Mouse (Mus musculus) ES-CJ7 (cell line): Measurements from ENCODE around the gene Clcn1.

Experiments used
- DNase-seq: peaks from one replicate; pipeline ENCODE4 v3.0.0; 2011; ENCODE audit warnings: low read depth, low spot score

The Clcn1 gene

DNA sequence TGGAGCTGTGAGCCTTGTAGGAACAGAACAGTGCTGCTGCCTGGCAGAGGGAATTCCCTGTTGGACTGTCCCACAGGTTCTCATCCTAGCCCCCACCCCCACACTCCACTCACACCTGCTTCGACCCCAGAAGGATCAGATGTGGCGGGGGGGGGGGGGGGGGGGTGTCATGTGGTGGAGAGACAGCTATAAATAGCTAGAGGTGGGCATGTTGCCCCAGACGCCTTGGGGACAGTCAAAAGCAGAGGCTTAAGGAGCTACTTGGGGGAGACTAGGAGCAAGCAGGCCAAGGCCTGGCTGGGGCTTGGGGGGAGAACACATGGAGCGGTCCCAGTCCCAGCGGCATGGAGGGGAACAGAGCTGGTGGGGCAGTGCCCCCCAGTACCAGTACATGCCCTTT lies at the start of gene Clcn1:
TSS of gene Clcn1 (plus strand) at position 238 of the 400 bp plus-strand sequence.
- DNase-seq: no peak

DNA sequence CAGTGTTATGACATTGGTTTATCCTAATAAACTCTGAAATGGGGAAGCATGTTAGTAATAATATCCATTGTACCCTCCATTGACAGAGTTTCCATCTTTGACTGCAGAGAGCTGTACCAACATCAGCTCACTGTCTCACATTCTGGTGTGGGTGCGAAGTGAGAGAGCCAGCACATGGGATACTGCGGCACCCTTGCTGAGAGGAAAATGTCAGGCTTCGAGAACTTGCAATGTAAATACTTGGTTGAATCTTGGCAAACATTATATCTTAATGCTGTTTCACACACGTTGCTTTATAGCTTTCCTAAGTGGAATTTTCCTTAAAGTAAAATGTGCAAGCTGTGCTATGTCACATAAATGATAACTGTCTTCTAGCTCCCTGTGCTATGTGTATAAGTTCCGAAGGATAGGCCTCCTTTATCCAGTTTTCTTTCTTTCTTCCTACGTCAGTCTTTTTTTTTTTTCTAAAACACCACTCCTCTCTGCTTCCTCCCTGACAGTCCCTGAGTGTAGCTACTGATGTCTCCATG lies 49.1 kb upstream of the Clcn1 start:
- no peak for DNase-seq

DNA sequence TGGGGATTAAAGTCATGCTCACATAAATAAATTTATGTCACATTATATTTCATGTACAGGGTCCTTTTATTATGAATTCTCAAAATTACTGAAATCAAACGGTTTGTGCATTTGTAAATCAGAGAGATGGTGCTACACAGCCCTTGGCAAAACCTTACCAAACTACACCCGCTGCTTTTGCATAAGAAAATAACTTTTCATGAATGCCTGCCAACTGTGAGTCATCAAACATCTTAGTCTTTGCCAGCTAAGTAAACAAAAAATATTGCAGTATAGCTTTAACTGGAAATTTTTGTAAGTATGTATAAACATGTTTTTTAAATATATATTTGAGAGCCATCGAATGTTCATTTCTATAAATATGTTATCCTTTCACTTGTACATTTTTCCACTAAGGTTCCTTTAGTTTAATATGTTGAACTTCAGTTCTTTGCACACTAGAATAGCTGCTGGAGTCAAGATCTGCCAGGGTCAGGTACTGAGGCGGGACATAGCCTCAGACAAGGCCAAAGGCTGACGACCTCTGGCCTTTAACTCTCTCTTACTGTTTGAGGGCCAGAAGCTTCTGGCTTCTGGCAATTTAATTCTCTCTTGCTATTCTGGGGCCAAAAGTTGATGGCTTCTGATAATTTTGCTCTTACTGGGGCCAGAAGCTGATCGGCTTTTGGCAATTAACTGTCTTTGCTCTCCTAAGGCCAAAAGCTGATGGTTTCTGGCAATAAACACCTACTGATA lies 45.0 kb upstream of the Clcn1 start:
- no peak for DNase-seq

DNA sequence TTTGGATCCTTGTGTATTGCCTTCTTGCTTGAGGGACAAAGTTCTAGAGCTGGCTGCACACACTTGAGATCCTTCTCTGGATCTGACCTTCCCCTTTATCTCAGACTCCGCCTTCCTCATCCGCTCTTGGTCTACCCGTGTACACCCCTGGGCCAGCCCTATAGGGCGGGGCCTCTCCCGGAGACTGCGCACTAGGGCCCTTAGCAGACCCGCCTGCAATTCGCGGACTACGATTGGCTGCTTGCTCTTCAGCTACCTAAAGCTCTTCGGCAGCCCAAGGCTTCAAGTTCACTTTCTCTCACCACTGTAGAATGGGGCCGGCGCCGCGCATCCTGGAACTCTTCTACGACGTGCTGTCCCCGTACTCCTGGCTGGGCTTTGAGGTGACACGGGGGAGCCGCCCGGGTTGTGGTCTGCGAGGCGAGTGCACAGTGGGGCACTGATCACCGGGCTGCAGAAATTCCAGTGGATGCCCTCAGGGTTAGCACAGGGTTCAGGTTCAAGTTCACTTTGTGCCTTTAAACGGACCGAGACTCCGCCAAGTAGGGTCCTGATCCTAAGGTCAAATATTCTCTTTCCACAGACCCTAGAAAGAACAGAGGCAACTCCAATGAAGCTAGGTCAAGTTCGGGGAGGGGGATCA lies 40.7 kb upstream of the Clcn1 start, which contains the start of gene Gstk1:
TSS of gene Gstk1 (plus strand) at position 225 of the 643 bp plus-strand sequence.
- peak; percentile 93 for DNase-seq

DNA sequence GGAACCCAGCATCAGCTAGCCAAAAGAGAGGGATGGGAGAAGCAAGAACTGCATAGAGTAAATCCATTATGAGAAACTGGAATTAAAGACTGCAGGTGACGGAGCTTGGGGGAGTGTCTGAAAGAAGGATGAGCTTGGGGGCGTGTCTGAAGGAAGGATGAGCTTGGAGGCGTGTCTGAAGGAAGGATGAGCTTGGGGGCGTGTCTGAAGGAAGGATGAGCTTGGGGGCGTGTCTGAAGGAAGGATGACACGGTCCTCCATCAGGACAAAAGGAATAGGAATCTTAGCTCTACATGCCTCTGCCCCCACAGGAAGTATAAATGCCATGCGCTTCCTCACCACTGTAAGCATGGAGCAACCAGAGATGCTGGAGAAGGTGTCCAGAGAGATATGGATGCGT lies 39.3 kb upstream of the Clcn1 start:
- DNase-seq: peak; percentile 35

DNA sequence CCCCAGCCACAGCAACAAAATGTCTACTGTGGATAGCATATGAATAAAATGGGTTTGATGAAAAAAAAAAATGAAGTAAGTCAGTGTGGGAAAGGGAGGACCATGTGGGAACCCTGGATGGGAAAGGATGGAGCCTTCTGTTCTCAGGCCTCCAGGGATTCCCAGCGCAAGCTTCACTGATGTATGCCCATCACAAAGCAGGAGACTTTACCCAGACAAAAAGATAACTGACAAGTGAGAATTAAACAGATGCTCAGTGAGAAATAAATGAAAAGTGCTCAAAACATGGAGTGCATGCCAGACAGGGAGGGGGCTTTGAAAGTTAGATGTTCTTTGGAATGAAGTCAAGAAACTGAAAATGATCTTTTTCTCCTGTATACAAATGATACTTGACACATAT lies 38.5 kb upstream of the Clcn1 start:
- no peak for DNase-seq

DNA sequence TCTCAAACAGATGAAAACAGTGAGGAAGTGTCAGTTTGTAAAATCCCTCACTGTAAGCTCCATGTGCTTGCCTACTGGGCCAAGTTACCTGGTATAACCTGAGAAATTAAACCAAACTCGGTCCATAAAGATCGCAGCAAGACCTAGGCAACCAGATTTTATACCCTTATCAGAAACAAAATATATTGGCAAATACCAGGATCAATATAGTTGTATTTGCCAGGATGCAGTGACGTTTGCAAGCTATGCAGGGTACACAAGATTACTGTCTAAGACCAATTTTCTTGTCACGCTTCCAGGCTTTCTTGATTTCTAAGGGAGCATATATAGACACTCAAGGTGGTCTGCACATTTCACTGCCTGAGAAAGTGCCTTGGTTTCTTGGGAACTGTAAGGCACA lies 34.7 kb upstream of the Clcn1 start:
- DNase-seq: no peak

DNA sequence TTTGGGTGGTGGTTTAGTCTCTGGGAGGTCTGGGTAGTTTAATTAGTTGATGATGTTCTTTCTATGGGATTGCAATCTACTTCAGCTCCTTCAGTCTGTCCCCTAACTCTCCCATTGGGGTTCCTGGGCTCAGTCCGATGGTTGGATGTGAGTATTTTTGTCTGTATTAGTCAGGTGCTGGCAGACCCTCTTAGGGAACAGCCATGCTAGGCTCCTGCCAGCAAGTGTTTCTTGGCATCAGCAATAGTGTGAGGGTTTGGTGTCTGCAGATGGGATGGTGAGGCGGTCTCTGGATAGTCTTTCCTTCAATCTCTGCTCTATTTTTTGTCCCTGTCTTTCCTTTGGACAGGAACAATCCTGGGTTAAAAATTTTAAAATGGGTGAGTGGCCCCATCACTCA lies 33.4 kb upstream of the Clcn1 start:
- no peak for DNase-seq

DNA sequence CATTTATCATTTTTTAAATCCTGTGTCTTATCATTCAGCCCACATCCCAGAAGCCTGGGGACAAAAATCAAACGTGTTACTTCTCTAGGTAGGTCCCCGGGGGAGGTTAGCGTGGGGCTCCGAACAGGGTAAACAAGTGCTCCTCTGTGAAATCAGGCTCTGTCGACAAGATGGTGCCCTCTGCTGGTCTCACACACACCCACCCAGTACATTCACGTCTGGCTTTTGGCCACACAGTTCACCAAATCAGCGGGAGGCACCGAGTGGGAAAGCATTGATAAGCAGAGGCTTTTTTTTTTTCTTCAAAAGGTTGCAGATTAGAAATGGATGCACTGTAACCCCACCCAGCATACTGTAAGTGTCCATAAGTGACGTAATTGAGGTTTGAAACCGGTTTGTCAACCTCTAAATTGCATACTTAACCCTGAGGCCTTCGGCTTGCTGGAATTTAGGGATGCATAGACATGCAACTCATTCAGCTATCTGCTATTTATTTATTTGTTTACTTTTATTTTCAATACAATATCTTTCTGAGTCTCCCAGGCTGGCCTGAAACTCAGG lies 29.1 kb upstream of the Clcn1 start:
- DNase-seq: peak; percentile 78

DNA sequence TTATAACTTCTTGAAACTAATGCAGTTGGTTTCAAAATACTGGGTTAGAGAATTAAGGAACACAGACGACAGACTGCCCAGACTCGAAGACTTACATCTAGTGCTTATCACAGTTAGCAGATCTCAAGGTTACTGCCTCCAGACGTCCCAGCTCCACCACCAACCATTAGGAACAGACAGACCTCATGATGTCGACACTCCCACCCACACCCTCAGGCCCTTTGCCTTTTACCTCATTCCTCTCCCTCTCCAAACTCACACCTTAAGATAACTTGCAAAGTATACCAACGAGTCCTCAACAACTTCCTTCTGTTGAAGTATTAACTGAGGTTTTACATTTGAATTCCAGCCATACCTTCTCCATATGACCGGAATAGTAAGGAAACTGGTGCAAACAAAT lies 26.1 kb upstream of the Clcn1 start:
- no peak for DNase-seq

DNA sequence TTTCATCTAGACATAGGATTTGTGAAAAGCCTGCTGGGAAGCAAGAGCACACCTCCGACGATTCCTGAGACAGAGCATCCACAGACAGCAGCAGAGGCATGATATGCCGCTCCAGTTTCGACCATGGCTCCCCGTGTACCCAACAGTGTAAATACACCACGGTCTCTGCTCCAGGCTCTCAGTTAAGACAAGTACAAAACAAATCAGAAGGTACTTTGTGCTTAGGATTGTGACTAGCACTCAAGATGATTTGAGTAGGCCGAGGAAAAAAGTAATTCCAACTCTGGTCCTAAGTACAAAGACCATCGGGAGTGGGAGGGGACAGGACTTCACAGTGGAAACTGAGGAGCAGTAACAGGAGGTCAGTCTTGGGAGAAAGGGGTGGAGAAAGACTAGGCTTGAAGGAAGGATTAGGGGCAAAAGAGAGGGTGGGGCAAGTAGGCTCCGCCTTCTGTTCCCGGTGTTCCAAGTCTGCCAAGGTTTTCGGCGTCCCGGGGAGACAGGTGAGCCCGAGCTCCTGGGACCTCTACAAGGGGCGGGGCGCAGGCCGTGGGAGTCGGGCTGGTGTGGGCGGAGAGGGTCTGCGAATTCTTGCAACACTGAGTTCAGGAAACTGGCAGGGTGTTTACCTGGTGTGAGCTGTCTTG lies 24.8 kb upstream of the Clcn1 start, which contains the start of gene Tmem139:
TSS of gene Tmem139 (plus strand) at position 447 of the 647 bp plus-strand sequence.
- peak; percentile 62 for DNase-seq

DNA sequence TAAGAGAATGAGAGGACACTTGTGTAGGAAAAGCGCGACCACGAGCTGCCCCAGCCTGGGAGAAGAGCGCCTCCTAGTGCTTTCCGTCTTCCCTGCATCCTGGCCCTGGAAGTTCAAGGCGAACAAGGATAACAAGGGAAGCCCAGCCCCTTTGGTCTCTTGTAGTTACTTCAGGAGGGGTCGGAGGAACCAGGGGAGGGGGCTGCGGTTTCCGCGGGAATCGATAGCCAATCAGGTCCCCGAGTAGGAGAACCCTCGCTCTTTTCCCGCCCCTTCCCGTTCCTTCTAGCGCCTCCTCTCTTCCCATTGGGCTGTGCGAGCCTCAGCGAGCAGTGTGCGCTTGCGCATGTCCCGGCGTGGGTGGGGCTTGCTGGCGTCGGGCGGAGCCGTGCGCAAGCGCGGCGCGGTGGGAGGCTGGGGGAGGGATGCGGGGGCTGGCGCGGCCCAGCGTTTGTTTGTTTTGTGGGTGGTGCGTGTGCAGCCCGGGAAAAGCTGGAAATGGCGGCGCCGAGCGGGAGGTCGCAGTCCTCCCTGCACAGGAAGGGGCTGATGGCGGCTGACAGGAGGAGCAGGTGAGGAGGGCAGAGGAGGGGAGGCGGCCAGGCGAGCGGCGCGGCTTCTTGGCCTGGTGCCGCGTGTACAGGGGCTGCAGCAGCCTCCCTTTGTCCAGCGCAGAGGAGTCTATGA lies 21.7 kb upstream of the Clcn1 start, which contains the start of gene Casp2:
TSS of gene Casp2 (plus strand) at position 360 of the 687 bp plus-strand sequence.
- DNase-seq: peak; percentile 99

DNA sequence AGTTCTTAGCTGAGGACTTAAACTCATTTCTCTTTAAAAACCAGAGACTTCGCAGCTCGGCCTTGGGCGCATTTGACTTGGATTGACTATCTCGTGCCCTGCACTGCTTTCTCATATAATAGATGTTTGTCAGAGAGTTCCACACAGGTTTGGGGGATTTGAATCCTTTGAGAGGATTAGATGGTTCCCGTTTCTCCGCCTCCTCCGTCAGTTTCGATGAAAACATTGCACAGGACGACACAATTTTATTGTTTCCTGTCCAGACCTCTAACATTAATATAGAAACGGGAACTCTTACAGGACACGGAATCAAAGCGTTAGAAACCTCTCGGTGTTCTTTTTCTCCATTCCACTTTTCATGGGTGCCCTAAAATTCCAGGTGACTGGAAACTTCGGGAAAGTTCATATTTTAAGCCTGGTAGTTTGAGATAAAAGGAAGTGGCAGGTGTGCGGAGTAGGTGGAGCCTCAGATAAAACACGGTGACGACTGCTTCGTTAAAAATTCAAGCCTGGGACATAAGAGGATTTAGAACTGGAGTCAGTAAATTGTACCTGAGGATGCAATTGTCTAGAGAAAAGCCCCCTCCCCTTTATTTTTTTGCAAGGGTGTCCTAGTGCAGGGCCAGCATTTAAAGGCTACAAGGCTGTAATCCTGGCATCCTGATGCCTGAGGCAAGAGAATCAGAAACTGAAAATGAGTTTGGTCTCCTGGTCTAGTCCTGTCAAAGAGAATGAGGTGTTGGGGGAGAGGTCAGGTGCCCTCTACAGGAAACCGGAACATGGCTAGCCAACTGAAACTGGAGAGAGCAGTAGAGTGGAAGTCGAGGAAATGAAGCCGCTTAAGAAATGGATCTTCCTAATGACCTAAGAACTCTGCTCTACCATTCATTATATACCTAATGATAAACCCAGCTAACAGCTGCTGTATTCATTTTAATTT lies 20.8 kb upstream of the Clcn1 start:
- peak; percentile 49 for DNase-seq

DNA sequence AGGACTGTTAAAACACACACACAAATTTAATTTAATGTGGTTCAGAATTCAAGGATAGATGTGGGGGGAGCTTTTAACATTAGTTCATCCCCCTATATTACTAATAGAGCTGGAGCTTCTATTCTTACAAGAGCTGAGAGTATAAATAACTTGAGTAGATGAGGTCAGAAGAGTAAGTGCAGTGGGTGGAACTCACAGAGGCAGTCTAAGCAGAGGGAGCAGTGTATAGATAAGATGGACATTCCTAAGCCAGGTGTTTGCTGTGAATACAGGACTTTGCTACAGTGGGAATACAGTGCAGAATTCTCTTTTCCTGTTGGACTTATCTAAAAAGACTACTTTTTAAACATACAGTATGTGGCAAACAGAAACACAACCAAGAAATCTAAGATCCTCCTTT lies 15.7 kb upstream of the Clcn1 start:
- no peak for DNase-seq

DNA sequence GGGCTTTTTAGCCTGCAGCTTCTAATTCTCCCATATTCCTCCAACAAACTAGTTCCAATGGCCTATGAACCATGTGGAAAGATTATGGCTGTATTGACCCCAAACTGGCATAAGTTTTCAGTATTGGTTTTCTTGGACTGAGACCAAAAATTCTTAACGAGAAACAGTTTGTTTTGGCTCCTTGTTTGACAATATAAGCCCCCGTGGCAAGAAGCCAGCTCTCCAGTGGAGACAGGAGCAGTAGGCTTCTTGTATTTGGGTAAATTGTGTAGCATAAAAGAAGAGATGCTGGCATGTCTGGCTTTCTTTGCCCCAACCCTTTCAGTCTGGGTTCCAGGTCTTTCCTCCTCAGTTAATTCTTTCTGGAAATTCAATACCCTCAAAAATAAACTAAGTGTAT lies 10.3 kb upstream of the Clcn1 start:
- DNase-seq: no peak

DNA sequence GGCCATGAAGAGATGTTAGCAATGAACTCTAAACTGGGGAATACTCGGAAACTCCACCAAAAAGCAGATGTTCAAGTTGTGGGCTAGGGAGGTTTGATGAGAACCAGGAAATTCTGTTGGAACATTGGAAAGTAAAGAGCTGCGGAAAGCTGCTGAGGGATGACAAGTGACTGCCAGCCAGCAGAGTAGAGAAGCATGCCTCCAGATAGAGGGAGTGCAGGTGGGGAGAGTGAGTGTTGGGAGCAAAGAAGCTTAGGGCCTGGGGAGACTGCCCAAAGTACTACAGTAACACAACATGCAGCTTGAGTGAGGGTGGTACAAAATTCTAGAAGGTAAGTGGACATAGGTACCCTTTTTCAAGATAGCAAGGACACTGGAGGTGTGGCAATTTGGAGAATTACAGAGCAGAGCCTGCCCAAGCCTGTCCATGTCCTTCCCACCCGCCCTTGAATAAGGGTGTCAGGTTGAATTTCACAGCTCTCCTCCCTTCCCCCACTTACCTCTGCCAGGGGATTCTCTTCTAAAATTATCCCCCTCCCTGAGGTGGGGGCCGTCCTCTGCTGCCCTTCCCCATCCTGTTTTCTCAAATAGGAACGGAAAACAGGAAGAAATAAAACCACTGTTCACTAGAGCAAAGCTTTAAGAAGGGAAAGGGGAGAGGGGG lies 3.5 kb upstream of the Clcn1 start:
- DNase-seq: no peak

DNA sequence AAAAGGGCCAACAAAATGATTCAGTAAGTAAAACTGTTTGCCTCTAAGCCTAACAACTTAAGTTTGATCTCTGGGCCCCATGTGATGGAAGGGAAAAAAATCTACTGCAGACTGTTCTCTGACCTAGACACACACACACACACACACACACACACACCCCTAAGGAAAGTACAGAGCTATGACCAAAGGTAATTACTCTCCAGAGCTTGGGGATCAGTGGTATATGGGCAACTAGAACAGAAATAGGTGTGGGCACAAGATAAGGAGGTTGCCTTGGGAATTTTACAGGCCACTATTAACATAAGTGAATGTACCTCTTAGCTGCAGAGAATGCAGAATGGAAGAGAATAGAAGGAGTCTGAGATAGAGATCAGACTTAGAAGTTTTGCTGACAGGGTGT lies 1.1 kb downstream of the Clcn1 start:
- DNase-seq: no peak

DNA sequence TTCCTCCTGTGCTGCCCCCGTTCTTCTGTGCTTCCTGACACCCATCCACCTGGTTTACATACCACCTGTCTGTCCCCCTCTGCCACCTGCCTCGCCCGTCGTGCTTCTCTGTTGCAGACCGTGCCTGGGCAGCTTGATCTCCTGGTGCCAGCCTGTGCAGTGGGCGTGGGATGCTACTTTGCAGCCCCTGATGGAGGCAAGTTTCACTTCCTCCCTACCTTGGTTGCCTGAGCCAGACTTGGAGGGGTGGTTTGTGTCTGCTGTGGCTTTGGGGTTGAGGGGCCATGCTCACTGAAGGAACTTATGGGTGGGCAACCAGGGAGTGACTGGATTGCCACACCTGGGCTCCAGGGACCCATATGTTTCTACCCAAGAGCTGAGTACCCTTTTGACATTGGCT lies 6.8 kb downstream of the Clcn1 start:
- DNase-seq: no peak

DNA sequence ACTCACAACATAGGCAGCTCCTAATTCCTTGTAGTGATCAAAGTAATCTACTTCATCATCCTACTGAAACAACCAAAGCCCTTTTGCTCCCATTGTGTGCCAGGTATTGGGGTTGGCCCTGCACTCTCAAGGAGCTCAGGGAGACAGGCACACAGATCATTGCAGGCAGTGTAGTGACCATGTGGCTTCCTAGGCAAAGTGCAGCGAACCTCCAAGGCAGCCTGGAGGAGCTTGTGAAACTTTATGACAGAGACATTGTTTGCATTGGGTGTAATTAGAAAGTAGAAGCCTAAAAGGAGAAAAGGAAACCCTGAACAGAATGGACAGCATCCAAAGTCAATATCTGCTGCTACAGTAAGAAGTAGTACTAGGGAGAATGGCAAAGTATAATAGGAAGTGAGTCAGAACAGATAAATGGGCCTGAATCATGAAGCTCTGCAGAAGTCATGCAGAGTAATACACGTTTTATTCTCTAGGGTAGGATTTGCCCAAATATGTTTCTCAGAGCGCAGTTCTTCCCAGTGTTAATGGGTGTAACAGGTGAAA lies 9.1 kb downstream of the Clcn1 start:
- DNase-seq: no peak

DNA sequence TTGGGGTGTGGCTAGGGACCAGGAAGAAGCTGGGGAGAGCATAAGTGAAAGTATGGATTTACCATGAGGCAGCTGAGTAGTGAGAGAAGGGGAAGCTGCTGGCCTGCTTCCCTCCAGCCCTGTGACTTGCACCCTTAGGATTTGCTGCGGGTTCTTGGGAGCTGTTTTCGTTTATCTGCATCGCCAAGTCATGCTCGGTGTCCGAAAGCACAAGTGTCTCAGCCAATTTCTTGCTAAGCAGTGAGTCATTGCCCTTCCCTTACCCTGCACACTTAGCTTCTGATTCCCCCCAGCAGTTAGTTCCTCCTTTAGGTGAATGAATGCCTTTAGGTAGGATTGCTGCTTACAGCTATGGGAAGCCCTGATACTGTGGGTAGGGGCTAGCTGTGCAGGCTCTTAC lies 12.9 kb downstream of the Clcn1 start:
- DNase-seq: no peak
